Mouse (Mus musculus): ENCODE measurements around the gene Hist2h2aa1. TPM values are rescaled to one million over a fixed set of nuclear protein-coding genes. Genes with fewer than 3 reads are reported as not detected.
"Not testable (repeated sequence)": the region's sequence is repeated elsewhere in the genome, so short reads cannot be mapped to it uniquely, and the experiment has no call there.

The Hist2h2aa1 gene
- polyA plus RNA-seq, 1 experiment, result not detected

DNA sequence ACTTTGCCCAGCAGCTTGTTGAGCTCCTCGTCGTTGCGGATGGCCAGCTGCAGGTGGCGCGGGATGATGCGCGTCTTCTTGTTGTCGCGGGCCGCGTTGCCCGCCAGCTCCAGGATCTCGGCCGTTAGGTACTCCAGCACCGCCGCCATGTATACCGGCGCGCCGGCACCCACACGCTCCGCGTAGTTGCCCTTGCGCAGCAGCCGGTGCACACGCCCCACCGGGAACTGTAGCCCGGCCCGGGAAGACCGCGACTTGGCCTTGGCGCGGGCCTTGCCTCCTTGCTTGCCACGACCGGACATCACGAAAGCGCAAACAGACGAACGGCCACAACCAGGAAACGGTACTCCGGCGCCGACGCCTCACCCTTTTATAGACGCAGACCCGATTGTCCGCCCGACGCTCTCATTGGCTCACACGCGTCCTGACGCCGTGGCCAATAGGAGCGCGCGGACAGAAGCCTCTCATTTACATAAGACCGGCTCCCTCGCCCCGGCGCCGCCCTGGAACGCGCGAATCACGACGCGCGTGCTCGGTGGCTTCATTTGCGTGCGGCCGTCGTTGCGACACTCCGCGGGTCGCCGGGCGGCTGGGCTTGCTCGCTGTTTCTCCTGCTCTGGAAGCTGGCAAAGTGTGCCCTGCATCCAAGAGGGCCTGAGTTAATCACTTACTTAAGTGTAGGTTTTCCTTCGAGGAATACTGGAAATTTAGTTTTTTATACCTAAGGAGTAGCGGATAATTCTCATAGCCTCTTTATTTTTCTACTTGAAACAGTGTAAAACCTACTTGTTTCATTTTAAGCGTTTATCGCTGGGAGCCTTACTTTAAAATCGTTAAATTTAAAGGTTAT, 5.1 kb upstream of the Hist2h2aa1 start, which contains the start of gene Hist2h2aa2:
Gene Hist2h2aa2, minus strand, starts transcription at position 328 of the 850 bp plus-strand sequence.
- peak within 1 kb of the TSS; percentile 65 for H3K4me3 ChIP-seq (ENCODE audit: insufficient read depth, low read depth, low read length)
- H3K4me1 ChIP-seq (ENCODE audit: control insufficient read depth, insufficient read depth, insufficient read length, low read length), result not testable (repeated sequence)
- peak within 1 kb of the TSS; percentile 75 for H3K27ac ChIP-seq (replicated peaks; ENCODE audit: low read depth, low read length)

DNA sequence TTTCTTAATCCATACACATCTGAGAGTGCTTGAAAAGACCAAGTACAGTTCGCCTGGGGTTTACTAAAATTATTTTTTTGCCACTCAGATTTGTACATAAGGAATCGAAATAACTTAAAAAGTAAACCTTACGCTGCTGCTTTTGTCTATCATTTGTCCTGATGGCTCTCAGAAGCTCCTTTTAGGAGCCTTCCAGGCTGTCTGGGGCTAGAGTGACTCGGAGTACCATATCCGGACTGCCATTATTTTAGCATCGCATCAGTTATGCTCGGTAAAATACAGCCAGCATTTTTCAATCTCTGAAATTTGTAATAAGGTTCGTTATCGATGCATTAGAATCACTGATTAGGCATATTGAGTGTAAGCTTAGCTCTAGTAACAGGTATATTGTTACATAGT, 4.5 kb upstream of the Hist2h2aa1 start:
- Histone ChIP-seq H3K27ac (replicated peaks; ENCODE audit: low read depth, low read length) (no peak overlapping the region; the same call in 1 of the 2 replicates), H3K4me3 (ENCODE audit: insufficient read depth, low read depth, low read length) (no peak overlapping the region), H3K4me1 (ENCODE audit: control insufficient read depth, insufficient read depth, insufficient read length, low read length) (peaks cover 8% of the 10 kb centered on the region)

GRCm38 (mm10) chr3:96243921-96244572, 1.2 kb upstream of the Hist2h2aa1 start:
- peak overlapping the region; percentile 4; the same call in 1 of the 2 replicates for H3K4me3 ChIP-seq (ENCODE audit: insufficient read depth, low read depth, low read length)
- peaks cover 8% of the 10 kb centered on the region for H3K4me1 ChIP-seq (ENCODE audit: control insufficient read depth, insufficient read depth, insufficient read length, low read length)
- peak overlapping the region; percentile 63 for H3K27ac ChIP-seq (replicated peaks; ENCODE audit: low read depth, low read length)

DNA sequence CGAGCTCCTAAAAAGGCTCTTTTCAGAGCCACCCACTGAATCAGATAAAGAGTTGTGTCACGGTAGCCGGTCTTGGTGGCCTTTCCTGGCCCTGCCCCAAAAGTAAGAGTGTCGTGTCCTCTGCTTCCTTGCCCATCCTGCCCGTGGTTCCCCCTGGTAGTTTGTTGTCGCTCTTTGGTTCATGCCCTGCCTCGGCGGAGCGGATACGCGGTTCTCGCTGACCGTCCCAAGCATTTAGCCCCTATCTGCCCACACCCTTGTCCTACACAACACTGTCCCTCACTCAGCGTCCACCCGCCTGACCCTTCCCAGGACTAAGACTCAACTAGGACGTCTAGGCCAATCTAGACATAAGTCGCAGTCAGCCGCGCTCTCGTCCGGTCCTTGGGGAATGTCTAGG, 721 bp downstream of the Hist2h2aa1 start:
- H3K4me1 ChIP-seq (ENCODE audit: control insufficient read depth, insufficient read depth, insufficient read length, low read length), result not testable (repeated sequence)
- Histone ChIP-seq H3K27ac (replicated peaks; ENCODE audit: low read depth, low read length) (peak overlapping the region; percentile 70), H3K4me3 (ENCODE audit: insufficient read depth, low read depth, low read length) (peak overlapping the region; percentile 61)

DNA sequence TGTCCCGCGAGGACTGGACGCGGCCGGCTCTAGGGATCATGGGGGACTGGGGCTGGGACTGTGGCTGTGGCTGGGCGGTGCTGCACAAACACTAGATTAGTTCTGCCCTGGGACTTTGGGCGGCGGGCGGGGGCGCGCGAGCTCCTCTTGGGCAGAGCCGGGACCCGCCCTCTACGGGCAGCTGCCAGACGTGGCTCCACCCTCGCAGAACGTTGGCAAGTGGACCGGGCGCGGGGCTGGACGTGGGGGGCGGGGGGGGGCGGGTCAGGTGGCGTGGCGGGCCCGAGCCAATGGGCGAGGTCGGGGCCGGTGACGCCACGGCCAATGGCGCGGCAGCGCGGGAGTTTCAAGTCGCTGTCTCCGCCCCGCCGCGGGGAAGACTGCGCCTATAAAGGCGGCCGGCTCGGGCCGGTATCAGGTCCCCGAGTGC, 1.1 kb downstream of the Hist2h2aa1 start, which contains the start of gene Hist2h3c1:
Gene Hist2h3c1, plus strand, starts transcription at position 259 of the 430 bp plus-strand sequence.
- H3K4me3 ChIP-seq (ENCODE audit: insufficient read depth, low read depth, low read length), result peak within 1 kb of the TSS; percentile 61
- H3K27ac ChIP-seq (replicated peaks; ENCODE audit: low read depth, low read length), result peak within 1 kb of the TSS; percentile 70
- not testable (repeated sequence) for H3K4me1 ChIP-seq (ENCODE audit: control insufficient read depth, insufficient read depth, insufficient read length, low read length)

GRCm38 (mm10) chr3:96247356-96248140, 2.3 kb downstream of the Hist2h2aa1 start:
- Histone ChIP-seq H3K4me1 (ENCODE audit: control insufficient read depth, insufficient read depth, insufficient read length, low read length) (peaks cover 8% of the 10 kb centered on the region), H3K27ac (replicated peaks; ENCODE audit: low read depth, low read length) (no peak overlapping the region), H3K4me3 (ENCODE audit: insufficient read depth, low read depth, low read length) (no peak overlapping the region)

DNA sequence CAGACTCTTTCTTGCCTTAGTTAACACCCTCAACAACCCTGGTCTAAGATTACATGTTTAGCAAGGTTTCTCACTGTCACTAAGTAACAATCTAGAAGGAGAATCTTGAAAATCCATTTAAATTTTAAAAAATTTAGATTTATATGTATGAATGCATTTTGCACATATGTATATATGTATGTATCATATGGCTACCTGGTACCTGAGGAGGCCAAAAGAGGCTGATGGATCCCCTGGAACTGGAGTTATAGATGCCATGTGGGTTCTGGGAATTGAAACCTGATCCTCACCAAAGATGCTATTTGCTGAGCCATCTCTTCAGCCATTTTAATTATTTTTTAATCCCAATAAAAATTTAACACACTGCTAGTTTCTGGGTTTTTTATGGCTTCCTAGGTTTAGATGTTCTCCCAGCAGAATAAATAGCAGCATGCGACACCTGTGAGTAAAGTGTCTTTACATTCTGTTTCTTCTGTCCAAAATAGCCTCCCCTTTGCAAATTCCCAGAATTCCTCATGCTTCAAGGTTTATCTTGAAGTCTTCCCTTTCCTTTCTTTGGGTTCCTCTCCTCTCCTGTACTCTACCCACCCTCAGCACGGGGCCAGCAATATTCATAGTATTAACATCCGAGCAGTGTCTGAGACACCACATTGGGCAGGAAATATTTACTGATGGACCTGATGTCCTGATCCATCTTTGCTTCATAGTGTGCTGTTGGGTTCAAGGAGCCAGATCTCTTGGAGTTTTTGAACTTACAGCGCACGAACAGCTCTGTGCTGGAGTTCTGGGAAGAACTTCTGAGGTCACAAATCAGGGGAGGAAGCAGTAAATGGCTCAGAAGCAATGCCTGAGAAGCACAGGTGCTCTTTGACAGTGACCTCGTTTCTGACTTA, 3.1 kb downstream of the Hist2h2aa1 start:
- Histone ChIP-seq H3K4me1 (ENCODE audit: control insufficient read depth, insufficient read depth, insufficient read length, low read length) (peaks cover 8% of the 10 kb centered on the region), H3K4me3 (ENCODE audit: insufficient read depth, low read depth, low read length) (no peak overlapping the region), H3K27ac (replicated peaks; ENCODE audit: low read depth, low read length) (no peak overlapping the region)

GRCm38 (mm10) chr3:96249034-96249345, 3.7 kb downstream of the Hist2h2aa1 start:
- H3K4me1 ChIP-seq (ENCODE audit: control insufficient read depth, insufficient read depth, insufficient read length, low read length), result peaks cover 5% of the 10 kb centered on the region
- H3K27ac ChIP-seq (replicated peaks; ENCODE audit: low read depth, low read length), result no peak overlapping the region
- H3K4me3 ChIP-seq (ENCODE audit: insufficient read depth, low read depth, low read length), result no peak overlapping the region

DNA sequence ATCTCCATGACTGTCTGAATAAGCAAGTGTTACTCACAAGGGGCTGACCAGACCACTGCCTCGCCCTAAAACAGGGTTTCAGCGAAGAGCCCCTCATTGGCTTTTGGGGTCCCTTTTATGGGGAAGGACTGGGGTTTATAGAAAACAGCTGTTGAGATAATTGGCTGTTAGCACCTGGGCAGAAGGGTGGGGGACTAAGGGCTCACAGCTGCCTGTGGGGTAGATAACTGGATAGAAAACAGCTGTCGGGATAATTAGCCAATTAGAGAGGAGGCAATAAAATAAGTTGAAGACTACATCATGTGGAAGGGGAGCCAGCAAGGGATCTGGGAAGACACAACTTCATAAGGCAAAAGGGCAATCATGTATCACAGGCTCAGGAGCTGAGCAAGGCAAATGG, 5.6 kb downstream of the Hist2h2aa1 start:
- no peak overlapping the region for H3K4me3 ChIP-seq (ENCODE audit: insufficient read depth, low read depth, low read length)
- no peak overlapping the region for H3K27ac ChIP-seq (replicated peaks; ENCODE audit: low read depth, low read length)
- H3K4me1 ChIP-seq (ENCODE audit: control insufficient read depth, insufficient read depth, insufficient read length, low read length), result no peaks in the 10 kb centered on the region

- Histone ChIP-seq H3K4me3 (ENCODE audit: insufficient read depth, low read depth, low read length) (no peak overlapping the region), H3K4me1 (ENCODE audit: control insufficient read depth, insufficient read depth, insufficient read length, low read length) (0 out of 2 replicates have a peak, but pooled peaks cover 2% of the 10 kb centered on the region), H3K27ac (replicated peaks; ENCODE audit: low read depth, low read length) (no peak overlapping the region)
Observed at GRCm38 (mm10) chr3:96251787-96252186, 6.5 kb downstream of the Hist2h2aa1 start.

- 0 out of 2 replicates have a peak, but pooled peaks cover 2% of the 10 kb centered on the region for H3K4me1 ChIP-seq (ENCODE audit: control insufficient read depth, insufficient read depth, insufficient read length, low read length)
Observed at GRCm38 (mm10) chr3:96254683-96255355, 9.5 kb downstream of the Hist2h2aa1 start.

GRCm38 (mm10) chr3:96255926-96256593, 10.8 kb downstream of the Hist2h2aa1 start:
- Histone ChIP-seq H3K4me1 (ENCODE audit: control insufficient read depth, insufficient read depth, insufficient read length, low read length) (0 out of 2 replicates have a peak, but pooled peaks cover 2% of the 10 kb centered on the region), H3K27ac (replicated peaks; ENCODE audit: low read depth, low read length) (no peak overlapping the region), H3K4me3 (ENCODE audit: insufficient read depth, low read depth, low read length) (no peak overlapping the region)

More at GRCm38 (mm10) chr3:96254683-96255355, 9.5 kb downstream of the Hist2h2aa1 start:
- H3K27ac ChIP-seq (replicated peaks; ENCODE audit: low read depth, low read length), result no peak overlapping the region
- no peak overlapping the region for H3K4me3 ChIP-seq (ENCODE audit: insufficient read depth, low read depth, low read length)

- Histone ChIP-seq H3K4me3 (ENCODE audit: insufficient read depth, low read depth, low read length) (no peak overlapping the region), H3K27ac (replicated peaks; ENCODE audit: low read depth, low read length) (no peak overlapping the region), H3K4me1 (ENCODE audit: control insufficient read depth, insufficient read depth, insufficient read length, low read length) (0 out of 2 replicates have a peak, but pooled peaks cover 2% of the 10 kb centered on the region)
Observed at GRCm38 (mm10) chr3:96257190-96257589, 11.9 kb downstream of the Hist2h2aa1 start.
